Mouse (Mus musculus) limb, embryonic 14.5 days (tissue): Measurements from ENCODE around the gene Zranb1. TPM values are rescaled to one million over a fixed set of nuclear protein-coding genes. Genes with fewer than 3 reads are reported as not detected.

Source experiments
- ATAC-seq: fragments of 200-750 bp; cut with Nextera tagmentation; 2 replicates; pipeline ENCODE4 v1.8.0; 2017; ENCODE audit warnings: low read depth, moderate number of reproducible peaks, moderate TSS enrichment; ENCODE audit not compliant: low FRiP score
- DNase-seq: peaks from one replicate; pipeline ENCODE4 v3.0.0-alpha.2; 2015; ENCODE audit warnings: low spot score
- H3K27ac ChIP-seq: fragments of 300-500 bp; sonication (generic); replicated peaks from 2 replicates; pipeline ENCODE4 v1.5.1; 2014; ENCODE audit warnings: low read depth, mild to moderate bottlenecking, low read length, moderate library complexity, mixed read lengths
- H3K27me3 ChIP-seq: fragments of 300-500 bp; sonication (generic); 2 replicates; pipeline ENCODE4 v1.6.1; 2014; ENCODE audit warnings: low read length, mixed read lengths; ENCODE audit not compliant: control insufficient read depth, insufficient read depth
- H3K36me3 ChIP-seq: fragments of 300-500 bp; sonication (generic); 2 replicates; pipeline ENCODE4 v1.6.1; 2014; ENCODE audit warnings: mild to moderate bottlenecking, low read length, moderate library complexity, mixed read lengths; ENCODE audit not compliant: control insufficient read depth, insufficient read depth
- H3K4me1 ChIP-seq: fragments of 300-500 bp; sonication (generic); 2 replicates; pipeline ENCODE4 v1.6.1; 2014; ENCODE audit warnings: antibody characterized with exemption, low read length, mixed read lengths; ENCODE audit not compliant: control insufficient read depth, insufficient read depth
- H3K4me2 ChIP-seq: fragments of 300-500 bp; sonication (generic); replicated peaks from 2 replicates; pipeline ENCODE4 v1.6.1; 2014; ENCODE audit warnings: low read depth, mild to moderate bottlenecking, low read length, moderate library complexity; ENCODE audit not compliant: severe bottlenecking
- H3K4me3 ChIP-seq: fragments of 300-500 bp; sonication (generic); replicated peaks from 2 replicates; pipeline ENCODE4 v1.5.1; 2014; ENCODE audit warnings: low read length
- H3K9ac ChIP-seq: fragments of 300-500 bp; sonication (generic); 2 replicates; pipeline ENCODE4 v1.6.1; 2014; ENCODE audit warnings: mild to moderate bottlenecking, low read depth, low read length, moderate library complexity; ENCODE audit not compliant: severe bottlenecking
- H3K9me3 ChIP-seq: fragments of 300-500 bp; sonication (generic); 2 replicates; pipeline ENCODE4 v1.6.1; 2016; ENCODE audit warnings: low read length; ENCODE audit not compliant: control insufficient read depth
- POLR2A ChIP-seq: fragments of 200-500 bp; IDR thresholded peaks from 2 replicates; pipeline ENCODE4 v1.8.0; 2012; ENCODE audit warnings: inconsistent platforms, mild to moderate bottlenecking, moderate library complexity, borderline replicate concordance; ENCODE audit not compliant: insufficient read depth, insufficient read length; ENCODE audit errors: extremely low read depth
- WGBS: fragments of 180-500 bp; shearing (Covaris S2); extraction: QIAGEN DNeasy Blood & Tissue Kit; methylation state at CpG from one replicate; pipeline ENCODE4 v1.1.7; 2014; 5-methylcytosine and 5-hydroxymethylcytosine counted together
- polyA plus RNA-seq, 2 experiments: library from polyadenylated mRNA; depleted of rRNA in 1 of 2; stranded (reverse) in 1 of 2; unstranded in 1 of 2; fragments of >200 nt; fragmentation: Nextera tagmentation in 1 of 2; extraction: Ambion mirVana in 1 of 2; gene quantifications; 2 replicates each; pipeline versions ENCODE4 v1.2.1 to v1.2.3; 2012 to 2014

Gene Zranb1
- polyA plus RNA-seq, 2 experiments, result 18.1 TPM

DNA sequence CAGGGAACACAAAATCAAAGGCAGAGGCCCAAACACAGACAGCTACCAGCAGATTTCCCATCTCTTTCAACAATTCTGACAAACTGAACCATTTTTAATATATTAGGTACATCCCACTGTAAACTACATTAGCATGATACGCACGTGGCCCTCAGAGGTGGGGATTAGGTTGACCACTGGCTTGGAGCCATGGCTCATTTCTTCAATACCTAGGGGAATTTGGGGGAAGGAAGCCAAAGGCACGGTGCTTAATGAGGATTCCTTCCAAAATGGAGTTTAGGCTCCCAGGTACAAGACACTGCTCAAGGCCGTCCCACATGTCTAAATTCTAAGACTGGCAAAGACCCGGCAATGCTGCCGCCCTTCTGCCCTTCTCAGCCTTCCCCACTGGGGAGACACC lies 71.3 kb downstream of the Zranb1 start:
- Histone ChIP-seq H3K4me2 (no peak overlapping the region), H3K27ac (no peak overlapping the region), H3K9me3 (no peaks in the 10 kb centered on the region), H3K27me3 (no peaks in the 10 kb centered on the region), H3K36me3 (peaks cover 27% of the 10 kb centered on the region), H3K9ac (no peak overlapping the region), H3K4me3 (no peak overlapping the region), H3K4me1 (peaks cover 5% of the 10 kb centered on the region; the same call in 1 of the 2 replicates)
- 82% methylated on average over 6 of the region's 6 CpGs for WGBS
- no peak for ATAC-seq
- DNase-seq, result no peak
- no peak for TF ChIP-seq POLR2A

DNA sequence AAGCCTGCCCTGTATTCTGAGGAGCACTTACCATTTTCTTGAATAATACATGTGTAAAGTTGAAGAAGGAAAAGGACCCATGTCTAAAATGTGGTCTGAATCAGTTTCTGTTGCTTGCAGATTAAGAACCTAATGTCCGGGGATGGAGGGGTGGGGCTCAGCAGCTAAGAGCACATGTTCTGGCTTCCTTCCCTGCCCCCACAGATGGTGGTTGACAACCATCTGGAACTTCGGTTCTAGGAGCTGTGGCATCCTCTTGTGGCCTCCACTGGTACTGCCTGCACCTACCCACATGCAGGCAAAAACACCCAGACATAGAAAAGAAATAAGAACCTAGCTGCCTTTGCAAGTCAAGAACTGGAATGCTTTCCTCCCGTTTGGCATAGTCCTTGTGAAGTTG lies 72.5 kb downstream of the Zranb1 start:
- no peaks in the 10 kb centered on the region for H3K27me3 ChIP-seq
- ATAC-seq (peak; percentile 62; the same call in 1 of the 2 replicates), DNase-seq (peak; percentile 85)
- H3K27ac ChIP-seq, result no peak overlapping the region
- no peak overlapping the region for H3K9ac ChIP-seq
- H3K4me2 ChIP-seq, result no peak overlapping the region
- peaks cover 5% of the 10 kb centered on the region; the same call in 1 of the 2 replicates for H3K4me1 ChIP-seq
- peaks cover 16% of the 10 kb centered on the region for H3K36me3 ChIP-seq
- TF ChIP-seq POLR2A, result no peak
- WGBS, result 13% methylated on average over 3 of the region's 3 CpGs
- H3K9me3 ChIP-seq, result no peaks in the 10 kb centered on the region
- no peak overlapping the region for H3K4me3 ChIP-seq

DNA sequence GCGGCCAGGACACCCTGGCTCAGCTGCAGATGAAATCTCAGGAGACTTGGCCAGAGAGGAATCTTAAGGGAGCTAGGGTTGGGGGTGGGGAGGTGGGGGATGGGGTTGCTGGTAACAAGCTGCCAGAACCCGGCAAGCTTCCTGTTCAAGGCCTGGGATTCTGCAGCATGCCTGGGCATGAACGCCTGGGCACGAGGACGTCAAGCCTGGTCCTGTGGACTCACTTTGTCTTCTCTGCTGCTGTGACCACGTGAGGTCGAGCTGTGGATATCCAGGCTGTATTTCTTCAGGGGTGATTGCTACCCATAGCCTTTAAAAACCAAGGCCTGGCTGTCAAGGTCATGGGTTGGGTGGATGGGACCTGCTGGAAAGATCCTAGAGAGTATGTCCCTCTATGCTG lies 74.8 kb downstream of the Zranb1 start:
- H3K27ac ChIP-seq, result no peak overlapping the region
- H3K4me1 ChIP-seq, result peaks cover 10% of the 10 kb centered on the region; the same call in 1 of the 2 replicates
- WGBS, result 64% methylated on average over 7 of the region's 7 CpGs
- DNase-seq (no peak), ATAC-seq (no peak)
- H3K4me2 ChIP-seq, result no peak overlapping the region
- no peak overlapping the region for H3K9ac ChIP-seq
- H3K9me3 ChIP-seq, result no peaks in the 10 kb centered on the region
- no peaks in the 10 kb centered on the region for H3K27me3 ChIP-seq
- no peak overlapping the region for H3K4me3 ChIP-seq
- peaks cover 13% of the 10 kb centered on the region; the same call in 1 of the 2 replicates for H3K36me3 ChIP-seq
- no peak for TF ChIP-seq POLR2A

DNA sequence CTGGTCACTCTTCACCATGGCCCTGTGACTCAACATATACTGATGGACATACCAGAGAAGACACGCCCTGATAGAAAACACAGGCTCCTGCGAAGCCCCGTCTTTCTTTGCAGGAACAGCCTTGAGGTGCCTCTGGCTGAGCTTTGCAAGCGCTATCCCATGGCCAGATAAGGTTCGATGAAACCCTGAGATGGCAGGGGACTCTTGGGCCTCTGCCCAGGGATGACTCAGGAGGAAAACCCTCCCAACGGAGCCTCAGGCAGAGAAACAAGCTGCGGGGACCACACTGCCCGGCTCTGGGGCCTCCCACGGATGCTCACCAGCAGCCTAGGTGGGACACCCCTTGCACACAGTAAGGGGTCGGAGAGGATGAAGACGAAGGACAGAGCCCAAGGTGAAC lies 76.4 kb downstream of the Zranb1 start:
- Histone ChIP-seq H3K36me3 (peaks cover 14% of the 10 kb centered on the region; the same call in 1 of the 2 replicates), H3K27me3 (no peaks in the 10 kb centered on the region), H3K4me2 (no peak overlapping the region), H3K27ac (no peak overlapping the region), H3K4me1 (peaks cover 22% of the 10 kb centered on the region), H3K4me3 (no peak overlapping the region), H3K9ac (no peak overlapping the region), H3K9me3 (no peaks in the 10 kb centered on the region)
- no peak for TF ChIP-seq POLR2A
- 79% methylated on average over 11 of the region's 11 CpGs for WGBS
- no peak for ATAC-seq
- no peak for DNase-seq

DNA sequence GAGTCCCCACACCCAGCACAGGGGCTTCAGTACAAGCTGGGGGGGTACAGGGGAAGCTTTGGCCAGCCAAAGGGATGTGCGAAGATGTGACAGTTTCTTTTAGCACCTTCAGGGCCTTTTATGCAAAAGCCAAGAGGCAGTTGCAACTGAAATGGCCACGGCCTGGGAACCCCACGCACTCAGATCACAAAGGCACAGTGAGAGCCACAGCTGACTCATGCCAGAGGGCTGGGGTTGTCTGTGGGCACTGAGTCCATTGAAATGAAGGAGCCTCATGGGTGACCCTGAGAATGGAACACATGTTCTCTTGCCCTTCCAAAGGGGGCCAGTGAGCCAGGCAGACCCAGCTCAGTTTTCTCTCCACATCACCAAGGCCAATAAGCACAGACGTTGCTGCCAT lies 77.7 kb downstream of the Zranb1 start:
- H3K36me3 ChIP-seq, result peaks cover 11% of the 10 kb centered on the region; the same call in 1 of the 2 replicates
- ATAC-seq, result no peak
- no peaks in the 10 kb centered on the region for H3K27me3 ChIP-seq
- 84% methylated on average over 4 of the region's 4 CpGs for WGBS
- no peak overlapping the region for H3K4me3 ChIP-seq
- H3K4me2 ChIP-seq, result no peak overlapping the region
- H3K9me3 ChIP-seq, result no peaks in the 10 kb centered on the region
- no peak overlapping the region for H3K27ac ChIP-seq
- no peak overlapping the region for H3K9ac ChIP-seq
- peaks cover 20% of the 10 kb centered on the region for H3K4me1 ChIP-seq
- DNase-seq, result no peak
- no peak for TF ChIP-seq POLR2A

DNA sequence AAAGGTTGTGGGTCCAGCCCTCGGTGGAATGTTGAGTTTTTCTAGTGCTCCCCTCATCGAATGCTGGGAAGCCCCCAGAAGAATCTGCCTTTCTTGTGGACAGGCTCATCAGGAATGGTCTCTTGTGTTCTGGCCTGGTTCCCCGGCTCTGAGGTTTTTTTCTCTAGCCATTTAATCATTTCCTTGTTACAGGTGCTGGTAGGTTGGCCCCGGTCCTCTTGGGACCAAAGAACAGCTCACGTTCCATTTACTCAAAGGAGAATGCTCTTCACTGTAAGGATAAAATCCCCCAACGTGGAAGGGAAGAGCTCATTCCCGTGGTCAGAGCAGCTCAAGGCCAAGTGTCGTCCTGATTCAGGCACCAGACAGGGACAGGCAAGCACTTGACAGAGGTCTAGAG lies 78.7 kb downstream of the Zranb1 start:
- Histone ChIP-seq H3K27ac (no peak overlapping the region), H3K9ac (no peak overlapping the region), H3K4me3 (no peak overlapping the region), H3K9me3 (no peaks in the 10 kb centered on the region), H3K4me1 (peaks cover 20% of the 10 kb centered on the region), H3K27me3 (no peaks in the 10 kb centered on the region), H3K36me3 (peaks cover 11% of the 10 kb centered on the region; the same call in 1 of the 2 replicates), H3K4me2 (no peak overlapping the region)
- TF ChIP-seq POLR2A, result no peak
- DNase-seq (no peak), ATAC-seq (no peak)
- 82% methylated on average over 8 of the region's 8 CpGs for WGBS
